Mouse (Mus musculus): ENCODE data around the gene Cln5. TPM values are rescaled to one million over a fixed set of nuclear protein-coding genes. Genes with fewer than 3 reads are reported as not detected.

Gene Cln5
- total RNA-seq, 2 experiments from 2014 or later, result 8.7 to 8.9 TPM

DNA sequence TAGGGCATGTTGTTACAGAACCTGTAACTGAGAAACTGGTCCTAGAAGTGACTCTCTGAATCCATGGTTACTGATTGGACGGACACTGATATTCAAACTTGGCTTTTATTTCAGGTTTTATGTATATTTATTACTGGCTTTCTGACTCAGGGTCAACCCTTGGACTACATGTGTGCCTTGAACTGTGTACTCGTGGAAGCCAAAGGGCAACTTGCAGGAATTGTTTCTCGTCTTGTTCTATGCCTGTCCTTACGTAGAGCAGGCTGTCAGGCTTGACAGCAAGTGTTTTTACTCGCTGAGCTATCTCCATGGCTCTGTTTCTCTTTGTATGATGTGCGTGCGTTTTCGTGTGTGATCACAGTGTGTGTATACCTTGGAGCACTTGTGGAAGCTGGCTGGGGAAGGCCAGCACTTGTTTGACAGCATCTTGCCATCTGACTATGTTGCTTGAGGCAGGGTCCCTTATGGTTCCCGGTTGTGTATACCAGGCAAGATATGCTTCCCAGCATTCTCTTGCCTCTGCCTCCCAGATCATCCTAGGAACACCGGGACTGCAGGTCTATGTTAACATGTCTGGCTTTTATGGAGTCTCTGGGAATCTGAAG is 32.8 kb downstream of the Cln5 start:
- DNase-seq, result no peak
- intact Hi-C loops (cut with DNase I), result no loop called here

DNA sequence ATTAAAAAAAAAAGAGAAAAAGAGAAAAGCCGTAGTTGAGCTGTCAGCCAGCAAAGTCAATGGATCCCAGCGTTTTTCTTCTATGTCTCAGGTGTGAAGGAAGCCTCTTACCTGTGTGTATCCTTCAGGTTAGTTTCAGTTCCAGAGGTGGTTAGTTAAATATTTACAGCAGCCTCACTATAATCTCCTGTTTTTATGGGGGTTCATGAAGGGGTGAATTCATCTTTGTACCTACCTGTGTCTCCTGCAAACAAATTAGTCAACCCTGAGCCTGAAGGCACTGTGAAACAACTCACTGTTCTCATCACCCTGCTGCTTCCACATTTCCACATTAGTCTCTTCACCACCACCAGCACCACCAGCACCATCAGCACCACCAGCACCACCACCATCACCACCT is 36.3 kb downstream of the Cln5 start:
- intact Hi-C loops (cut with DNase I), result no loop called here
- DNase-seq, result no peak

DNA sequence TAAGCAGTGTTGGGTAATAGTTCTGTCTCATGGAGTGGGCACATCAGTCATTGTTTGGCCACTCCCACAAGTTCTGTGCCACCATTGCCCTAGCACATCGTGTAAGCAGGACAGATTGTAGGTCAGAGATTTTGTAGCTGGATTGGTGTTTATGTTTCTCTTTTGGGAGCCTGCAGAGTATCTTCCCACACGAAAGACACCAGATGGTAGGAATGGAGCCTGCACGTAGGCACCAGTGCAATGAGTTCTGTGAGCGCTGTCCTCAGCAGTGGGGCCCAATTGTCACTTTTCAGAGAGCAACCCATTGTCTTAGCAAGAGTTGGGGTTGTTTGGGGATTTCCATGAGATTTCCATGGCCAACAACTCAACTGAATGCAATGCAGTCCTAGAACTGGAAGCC is 40.0 kb downstream of the Cln5 start:
- intact Hi-C loops (cut with DNase I), result no loop called here
- DNase-seq, result no peak

GRCm38 (mm10) chr14:103112606-103113363 is 42.8 kb downstream of the Cln5 start:
- DNase-seq, result no peak
- intact Hi-C loops (cut with DNase I), result no loop called here

DNA sequence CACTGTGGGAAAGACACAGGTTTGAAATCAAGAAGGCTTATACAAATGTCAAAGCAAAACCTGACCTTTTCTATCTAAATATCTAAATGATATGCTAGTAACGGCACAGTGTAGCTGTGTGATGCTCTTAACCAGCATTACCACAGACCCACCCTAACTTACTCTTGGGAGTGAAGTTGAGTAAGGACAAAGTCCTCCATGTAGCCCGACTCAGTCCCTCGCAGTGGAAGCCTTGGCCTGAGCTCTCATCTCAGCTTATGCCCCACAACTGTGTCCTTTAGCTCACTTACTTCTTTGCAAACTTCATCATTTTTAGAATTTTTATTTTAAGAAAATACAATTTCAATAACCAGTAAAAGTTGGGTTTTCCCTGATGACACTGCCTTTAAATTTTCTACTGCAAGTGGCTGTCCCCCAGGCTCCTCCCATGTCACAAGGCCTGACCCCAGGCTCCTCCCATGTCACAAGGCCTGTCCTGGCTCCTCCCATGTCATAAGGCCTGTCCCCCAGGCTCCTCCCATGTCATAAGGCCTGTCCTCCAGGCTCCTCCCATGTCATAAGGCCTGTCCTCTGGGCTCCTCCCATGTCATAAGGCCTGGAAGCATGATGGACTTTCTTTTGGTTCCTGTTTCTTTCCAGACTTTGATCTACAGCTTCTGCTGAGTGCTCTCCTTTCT is 45.1 kb downstream of the Cln5 start:
- DNase-seq, result no peak
- intact Hi-C loops (cut with DNase I), result no loop called here

DNA sequence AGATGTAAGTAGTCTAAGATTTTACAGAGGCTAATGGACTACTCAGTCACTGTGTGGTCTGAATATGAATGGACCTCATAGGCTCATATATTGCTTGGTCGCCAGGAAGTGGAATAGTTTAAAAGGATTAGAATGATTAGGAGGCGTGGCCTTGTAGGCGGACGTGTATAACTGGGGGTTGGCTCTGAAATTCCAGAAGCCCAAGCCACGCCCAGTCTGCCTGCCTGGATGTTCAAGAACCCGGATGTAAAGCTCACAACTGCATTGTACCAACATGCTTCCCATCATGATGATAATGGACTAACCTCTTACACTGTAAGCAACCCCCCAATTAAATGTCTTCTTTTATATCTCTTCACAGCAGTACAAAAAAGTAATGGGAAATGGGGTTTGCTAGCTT is 55.7 kb downstream of the Cln5 start:
- no peak for DNase-seq
- intact Hi-C loops (cut with DNase I), result loop anchor here (10.0 kb wide), 1 partner anchor 69 kb away; no protein-coding TSS in a partner anchor

Other genes with a start within 250 kb of the Cln5 start
- gene Kctd12, start 87.6 kb upstream of the Cln5 start, total RNA-seq (2021), result 1 to 10 TPM; 7.1 to 7.3 TPM
- gene Acod1, start 23.2 kb upstream of the Cln5 start, total RNA-seq (2021), result not detected
- gene Fbxl3, start 29.4 kb downstream of the Cln5 start, total RNA-seq (2021), result 10 to 100 TPM; 45.2 to 47.0 TPM

All from gastrocnemius, postnatal 36 days (tissue).